ENCODE assay signal across 15 mouse cellular contexts in genomic region chr2:51732355-51732754, GRCm38 (mm10).
DNase-seq lines count a peak whose midpoint lies in the region; ATAC-seq lines count a peak whose summit lies in the region.
"Had no signal": no experiment of that assay in that cellular context is flagged by ENCODE, and none has a peak within 500 bp of the region (broad histone marks: within the 10 kb centered on the region; RNA-seq: fewer than 3 reads in every experiment).

No protein-coding gene starts in this region.

- WGBS in heart, embryonic 11.5 days (ENCODE audit: insufficient replicate concordance), result 25% methylated on average over 2 of the region's 2 CpGs

- 0 out of 2 replicates have a peak overlapping the region, but pooled peaks have one; percentile 57 for H3K27ac ChIP-seq in heart, embryonic 11.5 days (ENCODE audit: low read depth, low read length)
- H3K27ac ChIP-seq: embryonic facial prominence, embryonic 13.5 days; forebrain, embryonic 12.5 days had no signal

- no peak for ATAC-seq in heart, embryonic 11.5 days (replicated peaks; ENCODE audit: insufficient number of reproducible peaks, low FRiP score, low TSS enrichment)

- H3K4me2 ChIP-seq in heart, embryonic 11.5 days, result no peak overlapping the region
- H3K4me2 ChIP-seq: embryonic facial prominence, embryonic 13.5 days; forebrain, embryonic 12.5 days; liver, embryonic 11.5 days had no signal

- DNase-seq in heart, adult 18-20 months, result no peak
- DNase-seq in lung, postnatal 25 days (ENCODE audit: low spot score), result peak; percentile 16
- no peak for DNase-seq in lung, postnatal 4 days
- peak; percentile 40 for DNase-seq in embryo, embryonic 11 days
- DNase-seq in skeletal muscle tissue, adult 2 months (ENCODE audit: low read depth, low spot score), result peak; percentile 83
- DNase-seq in adrenal gland, adult (ENCODE audit: inconsistent age in 2 of 2, low spot score in 1 of 2), result no peak
- DNase-seq: adrenal gland, postnatal 36 days; cerebellum, postnatal 10 days; kidney, adult 2 months; kidney, postnatal 36 days had no signal

- no peaks in the 10 kb centered on the region for H3K4me1 ChIP-seq in heart, embryonic 11.5 days (ENCODE audit: control insufficient read depth, insufficient read depth, low read length)

- H3K4me3 ChIP-seq in heart, embryonic 11.5 days (ENCODE audit: low read depth, low read length), result no peak overlapping the region
- H3K4me3 ChIP-seq: embryonic facial prominence, embryonic 13.5 days; forebrain, embryonic 12.5 days had no signal

- no peaks in the 10 kb centered on the region for H3K9me3 ChIP-seq in heart, embryonic 11.5 days (replicated peaks; ENCODE audit: control insufficient read depth, low read length)
- H3K9me3 ChIP-seq: embryonic facial prominence, embryonic 13.5 days; forebrain, embryonic 12.5 days had no signal

- H3K27me3 ChIP-seq in heart, embryonic 11.5 days (ENCODE audit: control insufficient read depth, insufficient read depth, low read length), result no peaks in the 10 kb centered on the region
- H3K27me3 ChIP-seq: embryonic facial prominence, embryonic 13.5 days; forebrain, embryonic 12.5 days had no signal

- no peaks in the 10 kb centered on the region for H3K36me3 ChIP-seq in heart, embryonic 11.5 days (ENCODE audit: control insufficient read depth, insufficient read depth, low read length)
- H3K36me3 ChIP-seq: embryonic facial prominence, embryonic 13.5 days; forebrain, embryonic 12.5 days; G1E had no signal

- H3K9ac ChIP-seq in heart, embryonic 11.5 days (ENCODE audit: low read depth, low read length), result no peak overlapping the region
- H3K9ac ChIP-seq: embryonic facial prominence, embryonic 13.5 days; forebrain, embryonic 12.5 days had no signal

Comparison
In these comparisons a context has a peak if more than half of its experiments do, and no peak if none do; other contexts are left out.
1. DNase-seq: peak in lung, postnatal 25 days (single experiment), embryo, embryonic 11 days (single experiment) and skeletal muscle tissue, adult 2 months (single experiment); none in heart, adult 18-20 months (0 of 2), lung, postnatal 4 days (0 of 2) and adrenal gland, adult (0 of 2).